Mouse (Mus musculus) B cell, adult 67 days (primary cell): ENCODE measurements around the gene Smn1. TPM values are rescaled to one million over a fixed set of nuclear protein-coding genes. Genes with fewer than 3 reads are reported as not detected.

ENCODE experiments used
- total RNA-seq, 2 experiments: library from RNA; stranded (reverse); gene quantifications; 4 replicates each; pipeline ENCODE4 v1.2.4; 2023

Smn1 gene
- 10 to 100 TPM; 72.5 to 86.6 TPM for total RNA-seq

DNA sequence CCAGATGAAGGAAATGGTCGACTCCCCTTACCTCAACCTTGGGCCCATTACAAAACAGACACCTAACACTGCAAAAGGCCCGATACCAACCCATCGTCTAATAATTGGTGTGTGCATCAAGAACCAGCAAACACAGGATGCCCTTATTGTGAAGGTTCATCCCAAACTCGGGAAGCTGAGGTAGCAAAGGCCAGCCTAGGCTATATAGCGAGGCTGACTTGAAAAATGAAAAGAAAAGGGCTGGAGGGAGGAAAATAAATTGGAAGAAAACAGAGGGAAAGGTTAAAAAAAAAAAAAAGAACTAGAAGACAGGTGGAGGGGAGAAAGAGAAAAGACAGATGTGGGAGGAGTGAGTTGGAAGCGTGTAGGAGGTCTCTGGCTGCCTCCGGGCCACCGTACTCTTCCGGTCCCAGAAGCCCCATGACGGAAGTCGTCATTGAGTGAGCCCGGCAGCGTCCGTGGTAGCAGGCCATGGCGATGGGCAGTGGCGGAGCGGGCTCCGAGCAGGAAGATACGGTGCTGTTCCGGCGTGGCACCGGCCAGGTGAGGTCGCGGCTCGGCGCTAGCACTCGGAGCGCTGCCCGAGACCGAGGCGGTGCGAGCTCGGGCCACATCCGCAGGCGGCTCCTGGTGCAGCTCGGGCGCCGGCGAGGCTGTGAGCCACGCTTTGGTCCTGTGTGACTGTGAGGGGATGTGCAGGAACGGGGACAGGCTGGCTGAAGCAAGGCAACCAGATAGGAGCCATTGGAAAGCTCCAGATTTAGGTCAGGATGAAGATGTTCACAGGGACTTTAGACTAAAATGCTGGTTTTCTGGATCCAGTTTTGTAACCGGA lies at the start of gene Smn1:
Gene Smn1, plus strand, starts transcription at position 430 of the 835 bp plus-strand sequence.

DNA sequence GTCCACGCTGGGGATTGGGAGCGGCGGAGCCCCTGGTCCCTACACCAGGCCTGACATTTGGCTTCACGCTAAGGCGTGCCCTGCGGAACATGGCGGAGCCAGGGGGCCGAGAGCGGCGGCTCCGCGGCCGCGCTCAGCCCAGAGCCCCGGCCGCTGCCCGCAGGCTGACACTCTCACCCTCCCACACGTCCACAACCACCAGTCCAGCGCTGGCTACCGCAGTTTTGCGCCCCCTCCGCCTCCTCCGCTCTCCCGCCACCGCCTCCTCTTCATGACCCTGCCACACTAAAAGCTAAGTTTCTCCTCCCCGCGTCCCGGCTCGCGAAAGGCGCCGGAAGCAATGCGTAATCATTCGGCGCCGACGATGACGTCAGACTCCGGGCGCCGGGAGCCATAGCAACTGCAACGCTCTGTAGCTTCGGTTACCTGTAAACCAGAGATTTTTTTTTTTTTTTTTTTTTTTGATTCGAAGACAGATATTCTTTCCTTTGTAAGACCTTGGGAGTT lies 20.9 kb upstream of the Smn1 start, which contains the start of gene Bdp1:
Gene Bdp1, minus strand, starts transcription at position 323 of the 507 bp plus-strand sequence.

DNA sequence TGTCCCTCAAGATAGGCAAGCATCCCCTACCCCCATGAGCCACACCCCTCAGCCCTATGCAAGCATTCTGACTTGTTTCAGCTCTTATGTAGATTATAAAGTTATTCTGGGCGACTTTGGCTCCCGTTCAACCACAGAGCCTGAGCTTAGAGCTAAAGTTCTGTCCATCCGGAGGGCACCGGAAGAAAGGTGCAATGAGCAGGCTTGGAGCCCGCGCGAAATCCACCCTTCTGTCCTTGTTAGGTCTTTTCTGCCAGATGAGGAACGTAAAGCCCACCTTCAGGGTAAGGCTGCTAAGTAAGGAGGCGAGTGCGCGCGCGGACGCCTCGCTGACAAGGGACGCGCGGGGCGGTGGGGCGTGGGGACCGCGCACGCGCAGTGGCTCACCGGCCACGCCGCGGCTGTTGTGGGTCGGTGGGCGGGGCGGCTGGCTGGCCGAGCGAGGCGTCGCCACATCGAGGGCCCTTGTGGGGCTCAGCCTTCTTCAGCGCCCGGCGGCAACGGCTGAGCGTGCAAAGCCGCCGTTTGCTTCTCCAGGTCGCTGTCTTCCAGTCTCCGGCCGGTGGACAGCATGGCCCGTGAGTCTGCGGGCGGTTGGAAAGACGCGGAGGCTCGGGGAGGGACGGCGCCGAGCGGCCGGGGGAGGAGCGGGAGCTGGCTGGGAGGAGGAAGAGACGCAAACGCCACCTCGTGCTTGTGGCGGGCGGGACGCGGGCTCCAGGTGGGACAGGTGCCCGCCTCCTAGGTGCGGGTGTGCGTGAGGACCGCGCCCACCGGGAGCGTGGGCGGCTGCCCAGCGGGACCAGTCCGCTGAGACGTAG lies 16.8 kb upstream of the Smn1 start, which contains the start of gene Serf1:
Gene Serf1, plus strand, starts transcription at position 361 of the 821 bp plus-strand sequence.

Other genes starting within 250 kb of the Smn1 start
- gene Cartpt, start 223.8 kb upstream of the Smn1 start, total RNA-seq: not detected
- 10 to 100 TPM; 15.3 to 21.3 TPM for gene Mccc2, start 109.2 kb upstream of the Smn1 start, total RNA-seq
- gene Bdp1, start 20.8 kb upstream of the Smn1 start, total RNA-seq: 10 to 100 TPM; 93.8 to 94.1 TPM
- 1 to 10 TPM; 1.7 to 5.3 TPM for gene Serf1, start 16.8 kb upstream of the Smn1 start, total RNA-seq
- gene Naip2, start 77.2 kb downstream of the Smn1 start, total RNA-seq: 1 to 10 TPM; 3.4 to 4.4 TPM
- gene Naip5, start 121.5 kb downstream of the Smn1 start, total RNA-seq: 1 to 10 TPM; 5.1 to 6.5 TPM
- 1 to 10 TPM; 2.7 to 3.8 TPM for gene Naip6, start 192.8 kb downstream of the Smn1 start, total RNA-seq